Mouse (Mus musculus) G1E-ER4 (cell line): ENCODE measurements around the gene Olfr801. TPM values are rescaled to one million over a fixed set of nuclear protein-coding genes. Genes with fewer than 3 reads are reported as not detected.

Experiments used
- GATA1 ChIP-seq: IDR thresholded peaks from one replicate; pipeline ENCODE4 v1.8.0; 2012; ENCODE audit warnings: low read length, inconsistent platforms
- polyA plus RNA-seq: library from polyadenylated mRNA; stranded (reverse); fragments of >175 nt; gene quantifications from 2 replicates; pipeline ENCODE4 v1.2.3, GENCODE M21; 2012

Olfr801 gene
- not detected in 2 replicates for polyA plus RNA-seq

- TF ChIP-seq GATA1, result no peak
Observed at GRCm38 (mm10) chr10:129673765-129674164, at the start of gene Olfr801. Gene Olfr801 (minus strand): TSS chr10:129673865.

DNA sequence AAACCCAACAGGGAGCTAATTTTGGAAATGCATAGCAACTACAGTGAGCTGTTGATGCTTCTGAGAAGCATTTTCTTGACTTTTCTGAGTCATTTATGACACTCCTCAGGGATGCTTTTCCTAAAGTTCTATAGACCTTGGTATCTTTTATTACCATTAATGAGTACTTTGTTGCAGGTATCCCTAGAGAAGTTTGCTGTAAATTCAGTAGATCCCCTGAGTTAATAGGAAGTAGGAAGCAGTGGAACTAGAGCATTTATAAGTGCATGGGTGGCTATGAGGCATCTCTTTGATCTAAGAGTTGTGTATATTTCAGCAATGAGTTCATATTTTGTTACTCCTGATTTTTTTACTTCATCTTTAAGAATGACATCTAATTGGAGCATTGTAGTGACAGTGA lies 29.2 kb upstream of the Olfr801 start, which contains the start of gene Olfr804:
Gene Olfr804, plus strand, starts transcription at position 301 of the 400 bp plus-strand sequence.
- no peak for TF ChIP-seq GATA1

- no peak for TF ChIP-seq GATA1
Observed at GRCm38 (mm10) chr10:129694186-129694585, 20.5 kb upstream of the Olfr801 start, which contains the start of gene Olfr803. Gene Olfr803 (minus strand): TSS chr10:129694286.

- TF ChIP-seq GATA1, result no peak
Observed at GRCm38 (mm10) chr10:129688069-129688468, 14.4 kb upstream of the Olfr801 start, which contains the start of gene Olfr802. Gene Olfr802 (minus strand): TSS chr10:129688169.

- no peak for TF ChIP-seq GATA1
Observed at GRCm38 (mm10) chr10:129657394-129657793, 16.3 kb downstream of the Olfr801 start, which contains the start of gene Olfr800. Gene Olfr800 (plus strand): TSS chr10:129657694.

GRCm38 (mm10) chr10:129651763-129652162 lies 21.9 kb downstream of the Olfr801 start:
- no peak for TF ChIP-seq GATA1

DNA sequence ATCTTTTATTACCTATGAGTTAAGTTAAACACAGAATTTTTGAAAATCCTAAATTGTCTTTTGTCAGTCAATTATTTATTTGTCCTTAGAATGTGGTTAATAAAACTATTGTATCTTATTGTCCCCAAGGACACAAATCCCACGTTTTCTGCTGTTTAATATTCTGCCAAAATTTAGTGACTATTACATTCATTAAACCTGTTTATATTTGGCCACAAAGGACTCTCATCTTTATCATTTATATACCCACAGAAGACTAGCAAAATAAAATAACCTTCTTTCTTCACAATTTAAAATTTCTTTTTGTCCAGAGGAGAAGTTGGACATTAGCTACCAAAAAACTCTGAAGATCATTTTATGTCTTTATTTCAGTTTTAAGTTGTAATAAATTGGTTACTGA lies 36.5 kb downstream of the Olfr801 start, which contains the start of gene Olfr799:
Gene Olfr799, plus strand, starts transcription at position 301 of the 400 bp plus-strand sequence.
- no peak for TF ChIP-seq GATA1

DNA sequence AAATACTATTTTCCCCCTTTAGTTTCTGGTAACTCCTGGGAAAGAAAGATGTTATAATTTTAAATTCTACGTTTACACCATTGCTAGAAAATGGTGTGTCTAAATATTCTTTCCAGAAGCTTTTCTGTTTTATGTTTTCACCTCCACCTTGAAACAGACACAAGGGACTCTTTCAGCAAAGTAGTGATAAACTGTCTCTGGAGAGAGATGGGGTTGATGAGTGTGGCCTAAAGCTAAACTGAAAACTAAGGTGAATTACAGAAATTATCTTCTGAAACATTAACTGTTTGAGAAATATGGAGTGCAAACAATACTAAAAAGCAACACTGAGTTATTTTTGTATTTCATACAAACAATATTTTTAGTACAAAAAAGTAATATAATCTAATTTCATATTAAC lies 45.8 kb downstream of the Olfr801 start, which contains the start of gene Olfr798:
Gene Olfr798, minus strand, starts transcription at position 101 of the 400 bp plus-strand sequence.
- no peak for TF ChIP-seq GATA1

GRCm38 (mm10) chr10:129623251-129623650 lies 50.4 kb downstream of the Olfr801 start:
- TF ChIP-seq GATA1, result no peak

DNA sequence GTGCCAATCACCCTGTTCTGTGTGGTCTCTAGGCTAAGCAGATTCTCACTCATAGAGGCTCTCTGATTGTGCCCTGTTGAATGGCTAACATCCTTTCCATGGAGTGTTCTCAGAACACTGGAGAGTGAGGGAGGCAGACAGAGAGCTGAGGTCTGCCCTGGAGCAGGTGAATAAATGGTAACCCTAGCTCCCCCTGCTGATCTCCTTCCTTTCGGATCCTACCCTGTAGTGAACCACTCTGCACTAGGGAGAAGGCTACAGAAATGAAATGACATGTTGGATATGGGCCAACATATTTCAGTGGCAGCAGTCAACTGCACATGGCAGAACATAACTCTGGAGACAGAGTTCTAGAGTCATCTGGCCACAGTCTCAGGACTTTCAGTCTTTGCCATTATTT lies 51.9 kb downstream of the Olfr801 start:
- no peak for TF ChIP-seq GATA1

Other genes starting within 250 kb of the Olfr801 start
- gene Olfr786, start 246.6 kb downstream of the Olfr801 start, polyA plus RNA-seq, result not detected in 2 replicates
- gene Olfr787, start 212.0 kb downstream of the Olfr801 start, polyA plus RNA-seq, result not detected in 2 replicates
- not detected in 2 replicates for gene Olfr788, start 202.9 kb downstream of the Olfr801 start, polyA plus RNA-seq
- gene Olfr789, start 189.1 kb downstream of the Olfr801 start, polyA plus RNA-seq, result not detected in 2 replicates
- gene Olfr790, start 175.4 kb downstream of the Olfr801 start, polyA plus RNA-seq, result not detected in 2 replicates
- gene Olfr791, start 152.1 kb downstream of the Olfr801 start, polyA plus RNA-seq, result not detected in 2 replicates
- not detected in 2 replicates for gene Olfr792, start 134.7 kb downstream of the Olfr801 start, polyA plus RNA-seq
- gene Olfr794, start 106.2 kb downstream of the Olfr801 start, polyA plus RNA-seq, result not detected in 2 replicates
- not detected in 2 replicates for gene Olfr796, start 61.3 kb downstream of the Olfr801 start, polyA plus RNA-seq
- not detected in 2 replicates for gene Olfr798, start 45.9 kb downstream of the Olfr801 start, polyA plus RNA-seq
- not detected in 2 replicates for gene Olfr799, start 36.4 kb downstream of the Olfr801 start, polyA plus RNA-seq
- not detected in 2 replicates for gene Olfr800, start 16.2 kb downstream of the Olfr801 start, polyA plus RNA-seq
- not detected in 2 replicates for gene Olfr802, start 14.3 kb upstream of the Olfr801 start, polyA plus RNA-seq
- gene Olfr803, start 20.4 kb upstream of the Olfr801 start, polyA plus RNA-seq, result not detected in 2 replicates
- not detected in 2 replicates for gene Olfr804, start 29.3 kb upstream of the Olfr801 start, polyA plus RNA-seq
- not detected in 2 replicates for gene Olfr805, start 55.5 kb upstream of the Olfr801 start, polyA plus RNA-seq
- not detected in 2 replicates for gene Olfr806, start 68.1 kb upstream of the Olfr801 start, polyA plus RNA-seq
- not detected in 2 replicates for gene Olfr807, start 83.9 kb upstream of the Olfr801 start, polyA plus RNA-seq
- gene Olfr808, start 91.6 kb upstream of the Olfr801 start, polyA plus RNA-seq, result not detected in 2 replicates
- gene Olfr809, start 100.8 kb upstream of the Olfr801 start, polyA plus RNA-seq, result not detected in 2 replicates
- not detected in 2 replicates for gene Olfr810, start 121.1 kb upstream of the Olfr801 start, polyA plus RNA-seq
- not detected in 2 replicates for gene Olfr811, start 130.5 kb upstream of the Olfr801 start, polyA plus RNA-seq
- not detected in 2 replicates for gene Olfr812, start 172.2 kb upstream of the Olfr801 start, polyA plus RNA-seq
- gene Olfr813, start 181.5 kb upstream of the Olfr801 start, polyA plus RNA-seq, result not detected in 2 replicates
- gene Olfr814, start 206.0 kb upstream of the Olfr801 start, polyA plus RNA-seq, result not detected in 2 replicates
- gene Olfr815, start 232.0 kb upstream of the Olfr801 start, polyA plus RNA-seq, result not detected in 2 replicates
- gene Olfr816, start 241.7 kb upstream of the Olfr801 start, polyA plus RNA-seq, result not detected in 2 replicates